Mouse (Mus musculus) cerebellum, adult 2 months (tissue): Measurements from ENCODE around the gene Ccdc144b.

ENCODE experiments used
- CTCF ChIP-seq: fragments of 200-500 bp; IDR thresholded peaks from 2 replicates; pipeline ENCODE4 v1.5.1; 2011; ENCODE audit warnings: low read depth, mild to moderate bottlenecking, control low read depth, low read length, moderate library complexity, borderline replicate concordance; ENCODE audit not compliant: insufficient read depth
- POLR2A ChIP-seq: fragments of 200-500 bp; IDR thresholded peaks from 2 replicates; pipeline ENCODE4 v1.6.1; 2011; ENCODE audit warnings: low read length, control low read depth, borderline replicate concordance; ENCODE audit not compliant: insufficient read depth

GRCm38 (mm10) chr3:36000275-36001239, 52.8 kb downstream of the Ccdc144b start, which contains the start of gene Mccc1:
- TF ChIP-seq CTCF (no peak), POLR2A (peak; percentile 46; the same call in 1 of the 2 replicates)
